In the genomic region with DNA sequence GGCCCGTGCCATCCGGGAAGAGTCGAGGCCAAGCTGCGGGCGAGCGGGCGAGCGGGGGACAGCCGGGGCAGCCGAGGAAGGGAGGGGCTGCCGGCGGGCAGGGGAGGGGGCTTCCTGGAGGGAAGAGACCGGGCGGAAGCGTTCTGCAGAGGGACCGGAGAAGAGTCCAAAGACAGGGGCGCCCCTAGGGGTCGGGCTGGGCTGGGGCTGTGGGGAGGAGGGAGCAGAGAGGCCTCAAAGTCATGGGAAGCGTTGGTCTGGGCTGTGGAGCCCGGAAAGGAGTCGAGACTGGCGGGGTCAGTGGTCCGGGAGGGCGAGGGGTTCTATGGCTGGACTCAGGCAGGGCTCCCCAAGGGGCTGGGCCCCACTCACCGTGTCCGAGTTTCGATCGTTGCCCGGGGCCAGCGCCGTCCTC, we compare ENCODE assay signal across 8 mouse cellular contexts. TPM values are rescaled to one million over a fixed set of nuclear protein-coding genes. Genes with fewer than 3 reads are reported as not detected.
A peak's percentile ranks its signal among the peaks of the same experiment; 100 is the strongest.
DNase-seq lines count a peak whose midpoint lies in the region; ATAC-seq and TF ChIP-seq lines count a peak whose summit lies in the region.

No protein-coding gene starts in this region.

- H3K9me3 ChIP-seq in forebrain, embryonic 15.5 days = no peaks in the 10 kb centered on the region
- no peaks in the 10 kb centered on the region for H3K9me3 ChIP-seq in hindbrain, embryonic 13.5 days
- H3K9me3 ChIP-seq in midbrain, embryonic 16.5 days (replicated peaks; ENCODE audit: control insufficient read depth, low read length, poor library complexity, severe bottlenecking) = no peaks in the 10 kb centered on the region
- no peaks in the 10 kb centered on the region for H3K9me3 ChIP-seq in stomach, embryonic 14.5 days (ENCODE audit: control insufficient read depth, low read depth, low read length)

- no peak for TF ChIP-seq POLR2A in brain, embryonic 14.5 days (IDR thresholded peaks at IDR 0.05; ENCODE audit: borderline replicate concordance, extremely low read depth, insufficient read depth, insufficient read length, poor library complexity, severe bottlenecking)
- TF ChIP-seq POLR2A in liver, adult 2 months (IDR thresholded peaks at IDR 0.05; ENCODE audit: extremely low read depth, insufficient read depth, low read length) = no peak

- H3K4me1 ChIP-seq in forebrain, embryonic 15.5 days = peaks cover 26% of the 10 kb centered on the region
- peaks cover 29% of the 10 kb centered on the region for H3K4me1 ChIP-seq in hindbrain, embryonic 13.5 days (replicated peaks)
- peaks cover 10% of the 10 kb centered on the region for H3K4me1 ChIP-seq in liver, adult 2 months (ENCODE audit: control insufficient read depth, insufficient read depth, low read length)
- peaks cover 22% of the 10 kb centered on the region for H3K4me1 ChIP-seq in midbrain, embryonic 16.5 days (ENCODE audit: control insufficient read depth, insufficient read depth, low read length)
- peaks cover 11% of the 10 kb centered on the region for H3K4me1 ChIP-seq in stomach, embryonic 14.5 days (ENCODE audit: control insufficient read depth, insufficient read depth, low read length)

- TF ChIP-seq CTCF in brain, embryonic 14.5 days (IDR thresholded peaks at IDR 0.05; ENCODE audit: borderline replicate concordance, extremely low read depth, insufficient read depth, insufficient read length) = peak; percentile 54; the same call in 1 of the 2 replicates
- TF ChIP-seq CTCF in liver, adult 2 months (IDR thresholded peaks at IDR 0.05; ENCODE audit: low read depth, low read length) = no peak; the same call in 1 of the 2 replicates

- peak; percentile 64 for ATAC-seq in forebrain, embryonic 15.5 days (replicated peaks)
- ATAC-seq in hindbrain, embryonic 13.5 days (ENCODE audit: low FRiP score) = peak; percentile 69
- peak; percentile 79 for ATAC-seq in midbrain, embryonic 16.5 days
- ATAC-seq in stomach, embryonic 14.5 days (ENCODE audit: insufficient number of reproducible peaks, insufficient read depth, low FRiP score, low read depth) = peak; percentile 42

- H3K36me3 ChIP-seq in forebrain, embryonic 15.5 days = 0 out of 2 replicates have a peak, but pooled peaks cover 4% of the 10 kb centered on the region
- H3K36me3 ChIP-seq in hindbrain, embryonic 13.5 days = peaks cover 17% of the 10 kb centered on the region
- no peaks in the 10 kb centered on the region for H3K36me3 ChIP-seq in liver, adult 2 months (ENCODE audit: control insufficient read depth, insufficient read depth, low read length)
- H3K36me3 ChIP-seq in midbrain, embryonic 16.5 days (ENCODE audit: control insufficient read depth, insufficient read depth, low read length) = no peaks in the 10 kb centered on the region
- H3K36me3 ChIP-seq in stomach, embryonic 14.5 days (ENCODE audit: control insufficient read depth, insufficient read depth, low read length) = no peaks in the 10 kb centered on the region; the same call in none of the 2 replicates

- H3K79me2 ChIP-seq in liver, adult 2 months (ENCODE audit: control insufficient read depth, insufficient read depth, low read length) = peaks cover 37% of the 10 kb centered on the region

- peak overlapping the region; percentile 95 for H3K4me2 ChIP-seq in forebrain, embryonic 15.5 days (replicated peaks)
- peak overlapping the region; percentile 98 for H3K4me2 ChIP-seq in hindbrain, embryonic 13.5 days
- H3K4me2 ChIP-seq in midbrain, embryonic 16.5 days (ENCODE audit: low read length) = peak overlapping the region; percentile 71
- peak overlapping the region; percentile 97 for H3K4me2 ChIP-seq in stomach, embryonic 14.5 days (replicated peaks; ENCODE audit: low read depth, low read length)

- peak overlapping the region; percentile 75 for H3K9ac ChIP-seq in forebrain, embryonic 15.5 days (replicated peaks)
- H3K9ac ChIP-seq in hindbrain, embryonic 13.5 days = peak overlapping the region; percentile 96
- peak overlapping the region; percentile 96 for H3K9ac ChIP-seq in liver, adult 2 months (ENCODE audit: low read depth, low read length)
- H3K9ac ChIP-seq in midbrain, embryonic 16.5 days (ENCODE audit: low read depth, low read length) = peak overlapping the region; percentile 85
- H3K9ac ChIP-seq in stomach, embryonic 14.5 days (replicated peaks; ENCODE audit: low read depth, low read length) = peak overlapping the region; percentile 91

- no peaks in the 10 kb centered on the region for H3K27me3 ChIP-seq in forebrain, embryonic 15.5 days
- H3K27me3 ChIP-seq in hindbrain, embryonic 13.5 days = 0 out of 2 replicates have a peak, but pooled peaks cover 5% of the 10 kb centered on the region
- no peaks in the 10 kb centered on the region for H3K27me3 ChIP-seq in liver, adult 2 months (ENCODE audit: control insufficient read depth, insufficient read depth, low read length)
- H3K27me3 ChIP-seq in midbrain, embryonic 16.5 days (ENCODE audit: control insufficient read depth, insufficient read depth, low read depth, low read length) = no peaks in the 10 kb centered on the region
- no peaks in the 10 kb centered on the region for H3K27me3 ChIP-seq in stomach, embryonic 14.5 days (ENCODE audit: control insufficient read depth, insufficient read depth, low read length)

- under 1% methylated on average over 30 of the region's 31 CpGs for WGBS in forebrain, embryonic 15.5 days
- WGBS in hindbrain, embryonic 13.5 days = under 1% methylated on average over 26 of the region's 31 CpGs
- under 1% methylated on average over 30 of the region's 31 CpGs for WGBS in liver, adult 2 months
- WGBS in midbrain, embryonic 16.5 days = under 1% methylated on average over 20 of the region's 31 CpGs
- under 1% methylated on average over 21 of the region's 31 CpGs for WGBS in stomach, embryonic 14.5 days

- peak overlapping the region; percentile 88 for H3K27ac ChIP-seq in forebrain, embryonic 15.5 days (replicated peaks)
- peak overlapping the region; percentile 90 for H3K27ac ChIP-seq in hindbrain, embryonic 13.5 days
- H3K27ac ChIP-seq in liver, adult 2 months (replicated peaks; ENCODE audit: insufficient read depth, low read depth, low read length) = 0 out of 2 replicates have a peak overlapping the region, but pooled peaks have one; percentile 11
- H3K27ac ChIP-seq in midbrain, embryonic 16.5 days (ENCODE audit: low read length) = peak overlapping the region; percentile 82
- H3K27ac ChIP-seq in stomach, embryonic 14.5 days (ENCODE audit: low read length) = peak overlapping the region; percentile 52; the same call in 1 of the 2 replicates

- peak overlapping the region; percentile 81 for H3K4me3 ChIP-seq in forebrain, embryonic 15.5 days
- peak overlapping the region; percentile 87 for H3K4me3 ChIP-seq in hindbrain, embryonic 13.5 days
- peak overlapping the region; percentile 98 for H3K4me3 ChIP-seq in liver, adult 2 months (ENCODE audit: insufficient read depth, low read depth, low read length)
- peak overlapping the region; percentile 97 for H3K4me3 ChIP-seq in midbrain, embryonic 16.5 days (ENCODE audit: low read depth, low read length)
- peak overlapping the region; percentile 92 for H3K4me3 ChIP-seq in stomach, embryonic 14.5 days (ENCODE audit: low read depth, low read length)

- peak; percentile 52 to 66 for DNase-seq in heart, adult 18-20 months
- no peak for DNase-seq in heart, adult 8-10 months (ENCODE audit: low spot score)
- peak; percentile 76 for DNase-seq in brain, embryonic 14.5 days (ENCODE audit: low read depth)
- no peak for DNase-seq in liver, adult 2 months (ENCODE audit: extremely low read depth, low read depth, low spot score)

RNA-seq across cellular contexts. Expression of gene Mark4, which starts 0.5 kb away (rescaled TPM):
- 10 to 100 TPM; 21.3 to 22.1 TPM for total RNA-seq in heart, adult 18-20 months (2021)
- 10 to 100 TPM; 22.8 to 26.4 (median 24.3) TPM for total RNA-seq in heart, adult 8-10 months (2022)
- 50.7 and 67.0 TPM in 2 replicates for polyA plus RNA-seq in brain, embryonic 14.5 days (2012; rRNA removed)
- polyA plus RNA-seq in forebrain, embryonic 15.5 days (2015; fragmentation: Nextera tagmentation; extraction: Ambion mirVana) = 18.3 and 18.8 TPM in 2 replicates
- polyA plus RNA-seq in hindbrain, embryonic 13.5 days (2015; fragmentation: Nextera tagmentation; extraction: Ambion mirVana) = 16.1 TPM in 2 replicates
- total RNA-seq in liver, adult 2 months (2014; rRNA removed) = 1.8 and 2.8 TPM in 2 replicates
- polyA plus RNA-seq in liver, adult 2 months (2012; rRNA removed) = 4.9 and 6.4 TPM in 2 replicates
- polyA plus RNA-seq in midbrain, embryonic 16.5 days (2015; fragmentation: Nextera tagmentation; extraction: Ambion mirVana) = 14.8 and 16.2 TPM in 2 replicates
- 8.6 and 9.7 TPM in 2 replicates for polyA plus RNA-seq in stomach, embryonic 14.5 days (2014; fragmentation: Nextera tagmentation; extraction: Ambion mirVana)

RNA-seq across cellular contexts. Expression of gene Exoc3l2, which starts 5.1 kb away (rescaled TPM):
- 1 to 10 TPM in 1 of 2 experiments, under 1 TPM in 1; 0.77 to 1.1 TPM for total RNA-seq in heart, adult 18-20 months (2021)
- 1 to 10 TPM in 3 of 4 experiments, under 1 TPM in 1; 0.94 to 1.5 (median 1.1) TPM for total RNA-seq in heart, adult 8-10 months (2022)
- 0.91 and 1.0 TPM in 2 replicates for polyA plus RNA-seq in brain, embryonic 14.5 days (2012; rRNA removed)
- 0.17 and 0.29 TPM in 2 replicates for polyA plus RNA-seq in forebrain, embryonic 15.5 days (2015; fragmentation: Nextera tagmentation; extraction: Ambion mirVana)
- 0.38 and 0.43 TPM in 2 replicates for polyA plus RNA-seq in hindbrain, embryonic 13.5 days (2015; fragmentation: Nextera tagmentation; extraction: Ambion mirVana)
- 2.1 and 2.2 TPM in 2 replicates for total RNA-seq in liver, adult 2 months (2014; rRNA removed)
- polyA plus RNA-seq in liver, adult 2 months (2012; rRNA removed) = 5.1 and 5.8 TPM in 2 replicates
- polyA plus RNA-seq in midbrain, embryonic 16.5 days (2015; fragmentation: Nextera tagmentation; extraction: Ambion mirVana) = 0.12 and 0.45 TPM in 2 replicates
- polyA plus RNA-seq in stomach, embryonic 14.5 days (2014; fragmentation: Nextera tagmentation; extraction: Ambion mirVana) = 0.55 and 1.2 TPM in 2 replicates

RNA-seq across cellular contexts. Expression of gene Bloc1s3, which starts 50.1 kb away (rescaled TPM):
- total RNA-seq in heart, adult 18-20 months (2021) = 1 to 10 TPM; 2.7 to 2.8 TPM
- total RNA-seq in heart, adult 8-10 months (2022) = 1 to 10 TPM; 2.2 to 3.1 (median 3.0) TPM
- 11.2 and 14.6 TPM in 2 replicates for polyA plus RNA-seq in brain, embryonic 14.5 days (2012; rRNA removed)
- 4.9 and 5.4 TPM in 2 replicates for polyA plus RNA-seq in forebrain, embryonic 15.5 days (2015; fragmentation: Nextera tagmentation; extraction: Ambion mirVana)
- polyA plus RNA-seq in hindbrain, embryonic 13.5 days (2015; fragmentation: Nextera tagmentation; extraction: Ambion mirVana) = 3.2 and 3.5 TPM in 2 replicates
- total RNA-seq in liver, adult 2 months (2014; rRNA removed) = 2.8 and 3.9 TPM in 2 replicates
- 6.2 and 7.3 TPM in 2 replicates for polyA plus RNA-seq in liver, adult 2 months (2012; rRNA removed)
- polyA plus RNA-seq in midbrain, embryonic 16.5 days (2015; fragmentation: Nextera tagmentation; extraction: Ambion mirVana) = 3.9 and 4.2 TPM in 2 replicates
- polyA plus RNA-seq in stomach, embryonic 14.5 days (2014; fragmentation: Nextera tagmentation; extraction: Ambion mirVana) = 0.74 and 1.3 TPM in 2 replicates

RNA-seq across cellular contexts. Expression of gene Trappc6a, which starts 50.1 kb away (rescaled TPM):
- 10 to 100 TPM; 44.3 to 45.3 TPM for total RNA-seq in heart, adult 18-20 months (2021)
- total RNA-seq in heart, adult 8-10 months (2022) = 10 to 100 TPM; 36.3 to 44.7 (median 37.2) TPM
- 29.0 and 38.3 TPM in 2 replicates for polyA plus RNA-seq in brain, embryonic 14.5 days (2012; rRNA removed)
- 35.3 and 43.0 TPM in 2 replicates for polyA plus RNA-seq in forebrain, embryonic 15.5 days (2015; fragmentation: Nextera tagmentation; extraction: Ambion mirVana)
- 43.9 and 44.9 TPM in 2 replicates for polyA plus RNA-seq in hindbrain, embryonic 13.5 days (2015; fragmentation: Nextera tagmentation; extraction: Ambion mirVana)
- 19.9 and 25.5 TPM in 2 replicates for total RNA-seq in liver, adult 2 months (2014; rRNA removed)
- polyA plus RNA-seq in liver, adult 2 months (2012; rRNA removed) = 58.0 and 58.2 TPM in 2 replicates
- 30.5 and 31.9 TPM in 2 replicates for polyA plus RNA-seq in midbrain, embryonic 16.5 days (2015; fragmentation: Nextera tagmentation; extraction: Ambion mirVana)
- 83.4 and 89.0 TPM in 2 replicates for polyA plus RNA-seq in stomach, embryonic 14.5 days (2014; fragmentation: Nextera tagmentation; extraction: Ambion mirVana)

RNA-seq across cellular contexts. Expression of gene Ckm, which starts 53.5 kb away (rescaled TPM):
- total RNA-seq in heart, adult 18-20 months (2021) = 1,000 to 10,000 TPM; 3,672 to 3,752 TPM
- total RNA-seq in heart, adult 8-10 months (2022) = 1,000 to 10,000 TPM; 3,513 to 3,931 (median 3,544) TPM
- polyA plus RNA-seq in brain, embryonic 14.5 days (2012; rRNA removed) = 0.24 and 0.31 TPM in 2 replicates
- 0.19 and 0.31 TPM in 2 replicates for polyA plus RNA-seq in forebrain, embryonic 15.5 days (2015; fragmentation: Nextera tagmentation; extraction: Ambion mirVana)
- 0.81 and 0.87 TPM in 2 replicates for polyA plus RNA-seq in hindbrain, embryonic 13.5 days (2015; fragmentation: Nextera tagmentation; extraction: Ambion mirVana)
- total RNA-seq in liver, adult 2 months (2014; rRNA removed) = 0.07 and 11.0 TPM in 2 replicates
- polyA plus RNA-seq in liver, adult 2 months (2012; rRNA removed) = 0.16 and 0.18 TPM in 2 replicates
- polyA plus RNA-seq in midbrain, embryonic 16.5 days (2015; fragmentation: Nextera tagmentation; extraction: Ambion mirVana) = 0.25 and 0.35 TPM in 2 replicates
- polyA plus RNA-seq in stomach, embryonic 14.5 days (2014; fragmentation: Nextera tagmentation; extraction: Ambion mirVana) = 1.7 and 3.2 TPM in 2 replicates

Comparison
In these comparisons a context has a peak if more than half of its experiments do, and no peak if none do; other contexts are left out.
1. DNase-seq: peak in heart, adult 18-20 months (2 of 2) and brain, embryonic 14.5 days (single experiment); none in heart, adult 8-10 months (single experiment) and liver, adult 2 months (single experiment).
2. H3K27ac ChIP-seq: peak in every context shown above with its lines; median percentile 90 in hindbrain, embryonic 13.5 days; 88 in forebrain, embryonic 15.5 days; 82 in midbrain, embryonic 16.5 days; 52 in stomach, embryonic 14.5 days; 11 in liver, adult 2 months.
3. Peak in every context shown above with its lines, with median percentiles within 50 percentile points of each other: ATAC-seq, H3K4me2 ChIP-seq, H3K4me3 ChIP-seq and H3K9ac ChIP-seq.